Mouse (Mus musculus) T-cell, adult 2 months (primary cell): ENCODE data around the gene Fam43a.
A peak's percentile ranks its signal among the peaks of the same experiment; 100 is the strongest.

ENCODE experiments used
- DNase-seq: peaks from one replicate; pipeline ENCODE4 v3.0.0; 2022; ENCODE audit warnings: low spot score

Fam43a gene

DNA sequence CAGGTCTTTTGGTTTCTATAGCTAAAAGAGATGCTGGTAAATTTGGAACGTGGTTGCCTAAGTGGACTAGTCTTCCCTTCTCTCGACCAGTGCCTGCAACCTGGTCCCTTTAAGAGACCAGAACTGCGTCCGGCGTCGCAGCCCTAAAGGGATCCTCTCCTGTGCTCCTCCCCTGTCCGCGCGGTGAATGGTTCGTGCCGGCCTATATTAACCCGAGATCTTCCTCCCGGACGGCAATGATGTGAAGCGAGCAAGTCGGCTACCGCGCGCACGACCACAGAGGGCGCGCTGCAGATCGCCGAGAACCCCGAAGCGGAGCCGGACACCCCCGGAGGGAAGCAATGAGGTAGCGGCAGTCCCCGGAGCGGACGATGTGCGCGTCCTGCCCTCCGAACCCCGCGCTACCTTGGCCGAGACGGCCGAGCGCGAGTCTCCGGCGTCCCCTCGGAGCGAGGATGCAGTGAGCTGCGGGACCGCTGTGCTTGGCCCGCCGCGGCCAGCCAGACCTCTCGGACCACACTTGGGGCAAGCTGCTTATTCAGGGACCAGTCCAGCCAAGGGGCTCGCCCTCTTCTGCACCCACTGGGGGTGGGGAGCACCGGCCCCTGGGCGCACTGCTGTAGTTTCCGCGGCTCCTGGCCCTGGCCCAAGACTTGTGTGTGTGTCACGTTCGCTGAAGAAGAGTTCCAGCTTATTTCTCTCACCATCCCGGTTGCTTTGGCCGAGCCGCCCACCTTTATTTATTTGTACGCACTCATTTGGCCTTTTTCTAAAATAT, at the start of gene Fam43a:
Gene Fam43a, plus strand, starts transcription at position 233 of the 778 bp plus-strand sequence.
- peak; percentile 46 for DNase-seq

DNA sequence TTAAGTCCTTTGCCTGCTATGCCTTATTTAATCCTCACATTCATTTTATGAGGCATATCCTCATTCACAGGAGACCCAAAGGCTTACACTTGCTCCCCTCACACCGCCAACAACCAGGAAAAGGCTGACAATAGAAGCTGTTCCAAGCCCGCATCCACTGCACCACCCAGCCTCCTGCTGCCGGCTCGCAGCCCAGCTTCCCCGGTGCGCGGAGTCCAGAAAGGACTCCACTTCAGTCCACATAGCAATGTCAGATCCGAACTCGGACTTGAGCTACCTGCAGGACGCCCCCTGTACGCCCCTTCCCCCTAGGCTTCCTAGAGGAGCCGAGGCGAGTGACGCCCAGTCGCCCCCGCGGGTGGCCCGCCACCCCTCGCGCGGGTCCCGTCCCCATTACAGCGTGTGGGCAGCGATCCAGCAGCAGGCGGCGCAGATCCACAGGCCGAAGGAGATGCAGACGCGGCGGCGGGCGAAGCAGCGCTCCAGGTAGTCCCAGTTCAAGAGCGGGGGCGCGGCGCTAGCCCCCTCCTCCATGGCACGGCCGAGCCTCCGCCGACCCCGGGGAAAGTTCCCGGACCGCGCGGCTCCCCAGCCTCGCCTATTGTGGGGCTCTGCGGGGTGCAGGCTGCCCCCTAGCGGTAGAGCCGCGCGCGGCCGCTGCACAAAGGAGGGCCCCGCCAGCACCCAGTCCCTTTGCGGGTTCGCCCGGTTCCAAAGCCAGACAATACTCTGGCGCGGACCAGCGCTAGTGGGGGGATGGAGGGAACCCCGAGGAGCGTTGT, 49.4 kb upstream of the Fam43a start:
- DNase-seq, result peak; percentile 67

DNA sequence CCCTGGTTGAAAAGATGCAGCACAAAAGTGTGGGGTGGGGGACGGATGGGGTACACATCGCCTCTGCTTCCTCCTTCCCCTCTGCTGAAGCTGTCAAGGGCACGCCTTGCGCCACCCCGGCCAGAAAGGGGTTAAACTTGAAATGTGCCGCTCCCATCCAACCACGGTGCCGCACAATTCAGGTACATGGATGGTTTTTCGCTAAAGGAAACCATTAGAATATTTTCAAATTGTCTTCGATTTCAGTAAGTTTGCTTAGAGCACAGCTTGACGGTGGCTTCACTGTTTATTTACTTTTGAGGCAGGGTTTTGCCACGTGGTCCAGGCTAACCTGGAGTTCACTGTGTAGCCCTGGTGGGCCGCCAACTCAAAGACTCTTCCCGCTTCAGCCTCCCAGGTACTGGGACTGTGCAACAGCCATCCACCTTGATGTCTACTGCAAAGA, 48.8 kb upstream of the Fam43a start, which contains the start of gene Tmem44:
Gene Tmem44, minus strand, starts transcription at position 95 of the 445 bp plus-strand sequence.
- DNase-seq, result no peak

DNA sequence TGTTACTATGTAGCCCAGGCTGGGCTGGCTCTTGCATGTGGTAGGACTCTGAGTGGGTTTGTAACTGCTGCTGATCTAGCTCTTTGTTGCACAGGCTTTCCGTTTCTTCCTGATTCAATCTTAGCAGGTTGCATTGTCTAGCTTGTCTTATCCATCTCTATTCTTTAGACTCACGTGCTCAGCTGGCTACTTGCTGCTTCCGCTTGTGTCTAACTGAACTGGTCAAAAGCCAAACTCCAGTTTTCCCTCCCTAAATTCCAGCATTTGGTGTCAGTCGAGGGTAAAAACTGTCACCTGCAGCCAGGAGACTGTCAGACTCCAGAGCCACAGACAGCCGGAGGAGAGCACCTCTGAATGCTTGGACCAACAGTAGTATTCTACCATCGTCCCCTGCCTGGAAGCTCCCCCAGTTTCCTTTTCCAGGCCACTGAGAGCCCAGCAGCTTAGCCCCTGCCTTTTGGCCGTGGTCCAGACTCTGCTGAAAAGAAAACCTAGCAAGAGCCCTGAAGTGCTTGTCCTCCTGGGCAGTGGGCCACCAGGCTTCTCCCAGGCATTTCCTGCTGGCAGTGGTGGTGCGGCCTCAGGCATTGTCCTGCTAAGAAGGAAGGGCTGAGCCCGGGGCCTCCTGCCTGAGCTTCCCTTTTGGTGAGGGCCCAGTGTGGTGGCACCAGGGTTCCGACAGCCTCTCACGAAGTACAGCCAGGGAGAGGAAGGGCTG, 46.7 kb upstream of the Fam43a start:
- no peak for DNase-seq

DNA sequence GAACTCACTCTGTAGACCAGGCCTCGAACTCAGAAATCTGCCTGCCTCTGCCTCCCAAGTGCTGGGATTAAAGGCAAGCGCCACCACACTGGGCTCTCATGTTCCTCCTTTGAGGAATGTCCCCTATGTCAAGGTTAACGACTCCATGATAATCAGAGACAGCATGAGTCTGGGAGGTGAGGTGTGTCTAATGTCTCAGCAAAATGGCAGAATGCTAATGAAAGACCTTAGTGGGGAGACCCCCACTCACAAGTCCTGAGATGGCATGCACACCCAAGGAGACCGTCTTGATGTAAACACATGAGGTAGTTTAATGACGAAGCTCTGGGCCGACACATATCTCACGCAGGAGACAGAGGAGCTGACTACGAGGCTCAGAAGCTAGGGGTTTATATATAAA, 45.4 kb upstream of the Fam43a start:
- DNase-seq, result no peak

DNA sequence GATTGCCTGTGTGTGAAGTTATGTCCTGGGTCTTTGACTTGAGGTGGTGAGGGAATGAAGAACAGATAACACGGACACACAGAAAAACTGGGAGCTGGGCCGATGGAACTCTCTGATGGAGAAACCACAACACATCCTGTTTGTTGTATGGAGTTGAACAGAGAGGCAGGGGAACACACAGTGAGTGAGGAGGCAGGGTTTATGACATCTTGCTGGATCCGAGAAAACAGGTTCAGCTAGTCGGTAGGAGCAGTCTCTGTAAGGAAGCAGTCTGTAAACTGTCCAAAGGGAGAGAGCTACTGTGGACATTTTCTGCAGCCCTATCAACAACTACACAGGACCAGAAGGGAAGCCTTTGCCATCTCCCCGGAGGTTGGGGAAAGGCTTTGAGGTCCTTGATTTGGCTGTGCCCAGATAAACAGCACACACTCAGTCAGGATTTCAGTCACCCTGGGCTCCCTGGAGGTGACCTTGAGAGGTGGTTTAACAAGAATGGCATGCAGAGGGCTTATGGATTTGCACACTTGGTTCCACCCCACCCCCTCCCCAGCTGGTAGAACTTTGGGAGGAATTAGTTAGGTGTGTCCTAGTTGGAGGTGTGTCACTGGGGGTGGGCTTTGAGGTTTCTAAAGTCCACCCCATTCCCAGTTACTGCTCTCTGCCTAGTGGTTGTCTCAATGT, 40.1 kb upstream of the Fam43a start:
- no peak for DNase-seq

DNA sequence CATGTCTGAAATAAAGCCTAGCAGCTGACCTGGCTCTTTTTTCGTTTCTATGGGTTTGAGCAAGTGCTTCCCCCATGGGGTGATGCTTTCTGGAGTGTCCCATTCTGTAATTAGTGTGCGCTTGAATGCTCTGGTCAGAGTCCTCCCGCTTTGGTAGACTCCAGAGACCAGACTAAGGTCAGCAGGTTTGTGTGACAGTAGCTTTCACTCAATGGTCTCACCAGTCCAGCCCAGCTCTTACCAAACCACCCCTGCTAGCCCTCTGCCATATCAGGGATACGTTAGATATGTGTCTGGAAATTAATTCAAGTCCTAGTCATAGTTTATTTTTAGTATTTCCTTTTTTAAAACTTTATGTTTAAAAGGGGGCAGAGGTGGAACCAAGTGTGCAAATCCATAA, 38.9 kb upstream of the Fam43a start:
- no peak for DNase-seq

DNA sequence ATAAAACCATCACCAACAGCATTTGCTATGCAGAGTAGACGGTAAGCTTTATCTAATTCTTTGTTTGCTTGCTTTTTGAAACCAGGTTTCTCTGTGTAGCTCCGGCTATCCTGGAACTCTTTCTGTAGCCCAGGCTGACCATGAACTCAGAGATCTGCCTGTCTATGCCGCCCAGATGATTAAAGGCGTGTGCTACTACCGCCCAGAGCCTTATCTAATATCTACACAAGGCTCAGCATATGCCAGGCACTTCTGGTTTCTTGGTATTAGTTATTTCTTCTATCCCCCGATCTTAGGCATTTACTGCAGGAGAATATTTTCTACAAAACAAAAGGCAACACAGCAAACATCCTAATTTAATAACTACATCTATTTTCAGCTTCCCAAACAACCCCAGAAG, 33.9 kb upstream of the Fam43a start:
- no peak for DNase-seq

DNA sequence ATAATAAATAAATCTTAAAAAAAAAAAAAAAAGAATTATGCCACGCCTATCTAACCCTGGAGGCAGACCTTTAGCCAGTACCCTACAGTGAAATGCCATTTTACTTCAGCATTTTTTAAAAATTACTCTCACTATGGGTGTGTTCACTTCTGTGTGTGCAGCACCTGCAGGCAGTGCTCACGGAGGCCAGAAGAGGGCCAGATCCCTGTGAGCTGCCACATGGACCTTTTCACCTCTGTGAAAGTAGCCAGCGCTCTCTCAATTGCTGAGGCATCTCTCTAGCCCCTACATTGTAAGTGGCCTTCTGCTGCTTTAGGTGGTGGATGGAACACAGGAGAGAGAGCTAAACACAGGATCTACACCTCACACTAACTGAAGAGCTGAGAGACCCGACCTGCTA, 29.4 kb upstream of the Fam43a start:
- DNase-seq, result no peak

DNA sequence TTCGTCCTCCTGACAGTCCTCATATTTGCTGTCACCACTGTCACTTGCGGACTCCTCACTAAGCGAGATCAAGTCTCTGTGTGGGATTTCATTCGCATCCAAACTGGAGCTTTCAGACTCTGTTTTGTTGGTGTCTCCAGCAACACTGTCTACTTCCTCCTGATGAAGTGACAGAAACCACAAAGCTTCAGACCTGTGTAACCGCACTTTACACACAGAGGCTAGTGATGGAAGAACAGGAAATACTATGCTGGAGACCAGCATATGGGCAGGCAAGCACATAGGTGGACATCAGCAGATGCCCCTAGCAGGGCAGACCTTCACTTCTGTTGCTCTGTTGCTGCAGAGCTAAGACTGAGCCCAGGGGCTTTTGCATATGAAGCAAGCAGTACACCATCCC, 28.1 kb upstream of the Fam43a start:
- DNase-seq, result no peak

DNA sequence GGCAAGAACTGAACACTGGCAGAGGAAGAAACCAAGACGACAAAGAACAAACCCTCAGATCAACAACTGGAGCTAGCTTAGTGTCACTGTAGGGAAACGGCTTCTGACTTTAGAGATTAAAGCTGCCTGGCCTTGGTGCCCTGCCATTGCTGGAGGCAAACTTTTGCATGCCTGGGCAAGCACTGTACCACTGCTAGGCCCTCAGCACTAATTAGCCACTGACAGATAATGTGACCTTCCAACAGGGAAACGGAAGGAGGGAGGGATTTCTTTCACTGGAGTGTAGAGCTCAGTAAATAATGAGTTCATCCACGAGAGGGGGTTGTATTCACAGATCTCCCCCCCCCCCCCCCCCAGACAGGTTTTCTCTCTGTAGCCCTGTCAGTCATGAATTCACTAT, 27.3 kb upstream of the Fam43a start:
- no peak for DNase-seq

DNA sequence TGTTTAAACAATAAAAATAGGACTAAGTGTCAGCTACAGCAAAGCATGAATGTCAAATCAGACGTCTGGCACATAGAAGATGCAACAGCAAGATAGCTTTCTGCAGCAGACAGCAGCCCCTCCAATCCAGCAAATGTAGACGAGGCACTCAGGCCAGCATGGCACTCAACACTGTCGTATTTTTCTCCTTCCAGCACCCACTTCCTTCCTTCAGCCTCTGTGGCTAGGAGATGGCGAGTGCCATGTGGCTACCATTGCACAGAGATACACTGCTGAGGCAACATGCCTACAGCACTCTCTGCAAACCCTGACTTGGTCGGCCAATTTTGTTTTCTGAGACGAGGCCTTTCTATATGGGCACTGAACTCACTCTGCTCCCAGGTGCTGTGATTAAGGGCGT, 23.7 kb upstream of the Fam43a start:
- no peak for DNase-seq

DNA sequence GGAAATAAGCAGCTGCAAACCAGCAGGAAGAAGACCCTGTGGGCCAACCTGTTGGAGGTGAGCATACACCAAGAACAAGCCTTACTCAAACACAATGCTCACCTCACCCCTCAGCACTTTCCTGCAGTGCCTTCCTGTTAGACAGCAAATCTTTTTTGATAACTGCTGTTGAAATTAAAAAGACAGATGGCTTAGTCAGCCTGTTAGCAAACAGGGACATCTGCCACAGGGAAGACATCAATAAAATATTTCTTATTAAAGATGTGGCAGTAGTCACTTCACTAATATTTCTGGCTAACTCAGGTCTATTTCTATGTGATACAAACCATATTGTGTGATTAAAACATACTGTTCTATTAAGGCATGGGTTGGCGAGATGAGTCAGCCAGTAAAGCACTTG, 23.1 kb upstream of the Fam43a start:
- DNase-seq, result no peak

DNA sequence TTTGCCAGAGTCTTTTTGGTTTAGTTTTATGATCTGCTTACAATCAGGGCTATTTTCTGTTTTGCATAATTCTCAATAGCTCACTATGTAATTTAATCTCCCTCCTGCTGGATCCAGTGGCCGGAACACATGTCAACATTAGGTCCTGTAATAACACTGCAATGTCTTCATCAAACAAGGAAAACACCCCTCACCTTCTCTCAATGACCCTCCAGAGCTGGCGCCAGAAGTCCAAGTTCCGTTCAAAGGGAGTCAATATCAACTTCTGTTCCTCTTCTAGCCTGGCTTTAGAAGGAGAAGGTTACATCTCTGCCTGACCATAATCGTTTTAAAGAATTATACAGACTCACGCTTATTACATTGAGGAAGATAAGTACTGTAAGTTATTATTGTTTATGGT, 18.8 kb upstream of the Fam43a start:
- DNase-seq, result no peak

DNA sequence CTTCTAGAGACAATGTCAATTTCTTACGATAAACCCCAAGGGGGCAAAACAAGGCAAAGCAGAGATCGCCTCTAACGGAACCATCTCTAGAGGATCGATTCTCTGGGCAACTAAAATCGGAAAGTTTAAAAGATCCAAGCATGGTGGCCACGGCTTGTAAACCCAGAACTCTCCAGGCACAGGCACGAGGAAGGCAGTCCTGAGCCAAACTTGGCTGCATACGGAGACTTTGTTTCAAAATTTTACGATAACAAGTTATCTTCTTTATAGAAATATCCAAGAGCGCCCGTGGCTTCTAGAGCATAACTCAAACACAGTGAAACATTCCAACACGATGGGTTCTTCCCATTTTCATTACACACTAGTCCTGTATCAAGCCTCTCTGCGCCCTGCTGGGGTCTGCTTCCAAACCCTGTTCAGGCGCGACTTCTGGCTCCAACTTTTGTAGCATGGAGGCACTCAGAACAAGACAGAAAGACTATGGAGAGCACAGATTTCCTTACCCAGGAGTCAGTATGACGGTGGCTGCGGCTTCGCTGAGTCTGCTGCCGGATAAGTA, 12.5 kb upstream of the Fam43a start:
- DNase-seq, result no peak

DNA sequence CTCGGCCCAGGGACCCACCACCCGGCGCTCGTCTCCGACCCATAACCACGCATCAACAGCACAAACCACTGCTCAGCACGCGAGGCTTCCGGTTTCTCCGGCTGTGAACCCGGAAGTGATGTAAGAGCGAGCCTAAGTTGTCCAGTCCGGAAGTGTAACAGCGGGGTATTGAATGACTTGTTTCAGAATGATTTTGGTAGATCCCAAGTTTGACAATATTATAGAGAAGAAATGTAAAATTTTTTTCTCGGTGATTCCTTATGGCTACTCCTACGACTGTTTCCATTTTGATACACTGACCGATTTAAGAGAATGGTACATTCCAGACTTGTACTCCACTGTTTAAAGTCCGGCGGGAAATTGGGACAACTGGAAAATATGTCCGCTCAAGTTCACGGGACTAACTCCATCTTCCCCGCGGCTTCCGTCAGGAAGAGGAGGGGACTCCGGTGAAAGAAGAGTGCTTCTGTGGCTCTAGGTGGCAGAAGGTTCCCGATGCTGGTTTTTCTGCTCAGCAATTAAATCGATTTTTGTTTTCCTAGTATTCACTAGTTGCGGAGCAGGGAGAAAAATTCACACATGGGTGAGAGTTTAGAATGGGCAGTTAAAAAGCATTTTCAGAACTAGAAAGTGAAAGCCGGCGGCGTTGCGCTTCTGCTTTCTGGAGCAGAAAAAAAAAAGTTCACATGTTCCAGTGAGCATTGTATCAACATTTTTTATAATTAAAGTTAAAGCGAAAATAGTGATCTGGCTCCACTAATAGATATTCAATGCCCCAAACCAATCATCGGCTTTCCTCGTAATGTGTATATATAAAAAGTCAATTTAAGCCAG, 11.8 kb upstream of the Fam43a start, which contains the start of gene Lsg1:
Gene Lsg1, minus strand, starts transcription at position 99 of the 834 bp plus-strand sequence.
- DNase-seq, result peak; percentile 87

DNA sequence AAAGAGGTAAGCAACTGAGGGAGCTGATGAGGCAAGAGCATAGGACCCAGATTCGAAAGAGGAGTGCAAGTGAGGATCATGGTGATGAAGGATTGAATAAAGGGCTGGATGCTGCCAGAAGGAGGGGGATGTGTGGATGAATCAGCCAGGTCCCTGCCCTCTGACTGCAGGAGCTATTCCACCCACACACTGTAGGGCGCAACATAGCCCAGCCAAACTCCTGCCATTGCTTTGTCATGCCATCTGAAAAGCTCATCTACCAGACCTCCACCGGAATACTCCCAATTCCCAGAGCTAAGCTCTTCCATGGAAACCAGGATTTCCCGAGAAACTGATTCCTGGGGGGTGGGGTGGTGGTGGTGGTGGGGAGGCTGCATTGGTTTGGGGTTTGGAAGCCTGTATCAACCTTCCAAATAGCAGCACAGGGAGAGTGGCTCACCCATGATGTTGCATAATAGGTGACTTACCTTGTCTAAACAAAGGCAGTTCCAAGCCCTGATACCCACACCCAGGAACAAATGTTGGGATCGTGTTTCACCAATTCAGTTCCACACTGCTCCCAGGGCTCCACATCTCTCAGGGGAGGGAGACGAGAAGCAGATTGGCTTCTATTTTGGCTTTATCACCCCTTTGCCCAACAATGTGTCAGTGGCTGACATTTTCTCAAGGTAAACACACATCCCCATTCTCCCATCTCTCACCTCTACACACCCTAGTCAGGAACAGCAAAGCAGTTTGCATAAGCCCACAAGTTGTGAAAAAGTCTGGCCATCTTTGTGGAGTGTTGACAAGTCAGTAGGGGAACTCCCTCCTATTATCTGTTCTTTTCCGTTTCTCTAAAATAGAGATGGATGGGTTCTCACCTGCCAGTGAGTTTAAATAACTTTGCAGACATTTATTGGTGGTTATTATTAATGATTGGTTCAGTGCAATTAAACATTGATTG, 9.0 kb upstream of the Fam43a start:
- DNase-seq, result no peak

DNA sequence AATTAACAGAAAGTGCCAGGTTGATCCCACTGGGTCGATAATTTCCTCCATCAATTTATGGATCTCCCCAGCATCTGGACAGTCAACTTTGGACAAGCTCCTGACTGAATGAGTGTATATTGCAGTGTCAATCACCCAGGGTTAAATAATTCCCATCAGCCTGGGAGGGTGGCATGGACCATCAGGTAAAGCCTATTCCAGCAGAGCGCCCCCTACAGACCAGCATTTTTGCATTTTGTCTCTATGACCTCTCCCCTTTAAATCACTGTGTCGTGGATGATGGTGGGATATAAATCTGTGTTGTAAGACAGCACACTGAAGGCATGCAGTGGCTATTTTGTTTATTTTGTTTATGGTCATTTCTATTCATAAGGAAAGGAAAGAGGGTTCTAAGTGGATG, 7.5 kb upstream of the Fam43a start:
- DNase-seq, result no peak

DNA sequence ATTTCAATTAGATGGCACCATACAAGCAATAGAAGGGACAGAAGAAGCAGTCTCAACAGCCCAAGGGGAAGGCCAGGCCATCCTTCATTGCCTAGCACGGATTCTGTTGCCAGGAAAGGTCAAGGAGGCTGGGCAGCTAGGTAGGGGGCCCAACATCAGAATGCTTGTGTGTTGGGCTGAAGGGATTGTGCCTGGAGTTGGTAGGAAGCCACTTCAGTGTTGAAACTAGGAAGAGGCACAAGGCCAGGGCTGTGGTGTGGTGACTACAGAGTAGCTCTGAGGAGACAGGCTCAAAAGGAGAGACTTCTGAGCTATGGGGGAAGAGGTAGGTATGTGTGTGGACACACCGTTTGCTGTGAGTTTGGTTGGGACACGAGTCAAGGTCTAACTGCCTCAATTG, 4.2 kb upstream of the Fam43a start:
- DNase-seq, result no peak
